Mouse (Mus musculus) forebrain, embryonic 11.5 days (tissue): Measurements from ENCODE around the gene Cd300lg. TPM values are rescaled to one million over a fixed set of nuclear protein-coding genes. Genes with fewer than 3 reads are reported as not detected.

Source experiments
- polyA plus RNA-seq: library from polyadenylated mRNA; unstranded; fragments of >200 nt; fragmentation: Nextera tagmentation; extraction: Ambion mirVana; gene quantifications from 2 replicates; pipeline ENCODE4 v1.2.1, GENCODE M21; 2014

The Cd300lg gene
- polyA plus RNA-seq, 1 experiment from 2014 or later = 0.20 TPM

Other genes starting within 250 kb of the Cd300lg start
- 0.21 TPM in 1 of 2 replicates, not detected in the other for gene Meox1, start 147.1 kb upstream of the Cd300lg start, polyA plus RNA-seq
- not detected in 2 replicates for gene Sost, start 74.5 kb upstream of the Cd300lg start, polyA plus RNA-seq
- gene Cfap97d1, start 57.2 kb upstream of the Cd300lg start, polyA plus RNA-seq = not detected in 2 replicates
- gene Dusp3, start 54.5 kb upstream of the Cd300lg start, polyA plus RNA-seq = 10.4 and 11.6 TPM in 2 replicates
- 22.1 and 24.1 TPM in 2 replicates for gene Mpp3, start 13.0 kb upstream of the Cd300lg start, polyA plus RNA-seq
- 18.2 and 19.6 TPM in 2 replicates for gene Mpp2, start 47.0 kb downstream of the Cd300lg start, polyA plus RNA-seq
- not detected in 2 replicates for gene Ppy, start 59.8 kb downstream of the Cd300lg start, polyA plus RNA-seq
- gene Pyy, start 66.3 kb downstream of the Cd300lg start, polyA plus RNA-seq = not detected in 2 replicates
- not detected in 2 replicates for gene Nags, start 104.0 kb downstream of the Cd300lg start, polyA plus RNA-seq
- gene Tmem101, start 114.9 kb downstream of the Cd300lg start, polyA plus RNA-seq = 35.7 and 38.9 TPM in 2 replicates
- gene Lsm12, start 143.8 kb downstream of the Cd300lg start, polyA plus RNA-seq = 73.2 and 78.7 TPM in 2 replicates
- gene G6pc3, start 148.1 kb downstream of the Cd300lg start, polyA plus RNA-seq = 30.6 and 32.2 TPM in 2 replicates
- gene Hdac5, start 188.7 kb downstream of the Cd300lg start, polyA plus RNA-seq = 35.0 and 36.8 TPM in 2 replicates
- 23.5 and 26.6 TPM in 2 replicates for gene BC030867, start 207.4 kb downstream of the Cd300lg start, polyA plus RNA-seq
- gene Asb16, start 227.2 kb downstream of the Cd300lg start, polyA plus RNA-seq = not detected in 2 replicates
- 50.0 and 58.5 TPM in 2 replicates for gene Tmub2, start 243.4 kb downstream of the Cd300lg start, polyA plus RNA-seq